Mouse (Mus musculus) lung, postnatal 0 days (tissue): ENCODE measurements around the gene Atp6v0a1. TPM values are rescaled to one million over a fixed set of nuclear protein-coding genes. Genes with fewer than 3 reads are reported as not detected.

ENCODE experiments used
- ATAC-seq: fragments of 200-750 bp; cut with Nextera tagmentation; 2 replicates; pipeline ENCODE4 v1.8.0; 2017; ENCODE audit warnings: moderate library complexity
- DNase-seq: peaks from one replicate; pipeline ENCODE4 v3.0.0-alpha.2; 2016; ENCODE audit warnings: low spot score
- H3K27ac ChIP-seq: fragments of 300-500 bp; sonication (generic); 2 replicates; pipeline ENCODE4 v1.5.1; 2014; ENCODE audit warnings: antibody characterized with exemption, mild to moderate bottlenecking, low read length, mixed read lengths
- H3K27me3 ChIP-seq: fragments of 300-500 bp; sonication (generic); replicated peaks from 2 replicates; pipeline ENCODE4 v1.6.1; 2014; ENCODE audit warnings: low read length, mixed read lengths; ENCODE audit not compliant: insufficient read depth
- H3K36me3 ChIP-seq: fragments of 300-500 bp; sonication (generic); 2 replicates; pipeline ENCODE4 v1.6.1; 2014; ENCODE audit warnings: low read length, mixed read lengths; ENCODE audit not compliant: insufficient read depth
- H3K4me1 ChIP-seq: fragments of 300-500 bp; sonication (generic); 2 replicates; pipeline ENCODE4 v1.6.1; 2014; ENCODE audit warnings: antibody characterized with exemption, low read depth, low read length, mixed read lengths; ENCODE audit not compliant: insufficient read depth
- H3K4me2 ChIP-seq: fragments of 300-500 bp; sonication (generic); replicated peaks from 2 replicates; pipeline ENCODE4 v1.6.1; 2014; ENCODE audit warnings: low read depth, mild to moderate bottlenecking, low read length, moderate library complexity, mixed read lengths
- H3K4me3 ChIP-seq: fragments of 300-500 bp; sonication (generic); 2 replicates; pipeline ENCODE4 v1.5.1; 2014; ENCODE audit warnings: low read depth, low read length
- H3K9ac ChIP-seq: fragments of 300-500 bp; sonication (generic); replicated peaks from 2 replicates; pipeline ENCODE4 v1.6.1; 2014; ENCODE audit warnings: low read depth, mild to moderate bottlenecking
- H3K9me3 ChIP-seq: fragments of 300-500 bp; sonication (generic); 2 replicates; pipeline ENCODE4 v1.6.1; 2016; ENCODE audit warnings: low read length, mixed read lengths
- CTCF ChIP-seq: IDR thresholded peaks from 2 replicates; pipeline ENCODE4 v1.5.1; 2016; ENCODE audit warnings: antibody characterized with exemption, mild to moderate bottlenecking
- EP300 ChIP-seq: IDR thresholded peaks from 2 replicates; pipeline ENCODE4 v1.6.1; 2016; ENCODE audit warnings: antibody characterized with exemption, mild to moderate bottlenecking, control low read depth
- WGBS: fragments of 180-500 bp; shearing (Covaris S2); extraction: QIAGEN DNeasy Blood & Tissue Kit; methylation state at CpG from one replicate; pipeline ENCODE4 v1.1.7; 2014; 5-methylcytosine and 5-hydroxymethylcytosine counted together
- polyA plus RNA-seq: library from polyadenylated mRNA; unstranded; fragments of >200 nt; fragmentation: Nextera tagmentation; extraction: Ambion mirVana; gene quantifications from 2 replicates; pipeline ENCODE4 v1.2.1, GENCODE M21; 2015

Atp6v0a1 gene
- polyA plus RNA-seq, 1 experiment from 2014 or later: 51.3 TPM

DNA sequence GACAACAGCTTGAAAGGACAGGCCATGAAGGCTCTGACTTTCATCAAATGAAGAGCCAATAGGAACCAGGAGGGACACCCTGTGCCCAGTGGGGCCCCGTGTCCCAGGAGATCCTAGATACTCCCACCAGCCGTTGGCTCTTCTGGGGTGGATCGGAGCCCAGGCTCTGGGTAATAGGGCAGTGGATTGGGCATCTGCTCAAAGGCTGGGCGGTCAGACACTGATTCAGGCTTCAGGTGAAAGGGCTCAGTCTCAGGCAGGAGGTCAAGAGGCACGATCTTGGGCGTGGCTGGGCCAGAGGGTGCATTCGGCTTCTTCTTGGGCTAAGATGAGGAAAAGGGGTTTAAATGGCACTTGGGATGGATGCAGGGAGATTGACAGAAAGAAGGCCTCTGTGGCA lies 45.1 kb upstream of the Atp6v0a1 start:
- H3K27me3 ChIP-seq: no peaks in the 10 kb centered on the region
- H3K27ac ChIP-seq: peak overlapping the region; percentile 90
- DNase-seq (no peak), ATAC-seq (no peak)
- H3K9me3 ChIP-seq: no peaks in the 10 kb centered on the region
- no peak overlapping the region for H3K4me3 ChIP-seq
- no peaks in the 10 kb centered on the region for H3K36me3 ChIP-seq
- WGBS: 66% methylated on average over 7 of the region's 7 CpGs
- H3K4me2 ChIP-seq: peak overlapping the region; percentile 80
- TF ChIP-seq CTCF: no peak
- TF ChIP-seq EP300: no peak
- H3K9ac ChIP-seq: no peak overlapping the region
- peaks cover 46% of the 10 kb centered on the region for H3K4me1 ChIP-seq

DNA sequence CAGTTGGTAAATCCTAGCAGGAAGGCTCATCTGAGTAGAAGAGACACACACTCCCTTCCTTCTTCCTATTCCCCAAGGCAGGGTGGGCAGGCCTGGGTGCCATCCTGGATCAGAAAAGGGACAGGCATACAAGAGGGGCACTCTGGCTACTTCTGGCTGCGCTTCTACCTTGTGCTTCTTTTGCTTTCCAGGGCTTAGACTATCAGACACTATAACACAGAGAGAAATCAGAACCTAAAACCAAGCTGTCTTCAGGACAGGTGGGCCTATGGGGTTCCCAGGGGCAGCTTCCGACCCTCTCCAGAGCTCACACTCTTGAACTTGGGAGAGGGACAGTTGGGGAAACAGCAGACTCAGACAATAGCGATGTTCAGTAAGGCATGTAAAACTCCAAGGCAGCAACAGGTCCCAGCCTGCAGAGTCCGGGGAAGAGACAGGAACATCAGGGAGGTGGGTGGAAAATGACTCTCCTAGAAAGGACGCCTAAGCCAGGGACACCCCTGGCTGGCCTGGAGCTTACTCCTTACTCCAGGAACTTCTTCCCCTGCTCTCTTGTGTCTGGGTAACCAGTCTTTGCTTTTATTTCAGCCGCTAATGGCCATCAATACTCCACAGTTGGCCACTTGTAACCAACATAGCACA lies 44.2 kb upstream of the Atp6v0a1 start:
- H3K27me3 ChIP-seq: no peaks in the 10 kb centered on the region
- H3K9me3 ChIP-seq: no peaks in the 10 kb centered on the region
- TF ChIP-seq CTCF (no peak), EP300 (no peak)
- H3K4me1 ChIP-seq: peaks cover 42% of the 10 kb centered on the region
- ATAC-seq: no peak
- H3K36me3 ChIP-seq: no peaks in the 10 kb centered on the region
- peak overlapping the region; percentile 90 for H3K27ac ChIP-seq
- H3K4me2 ChIP-seq: peak overlapping the region; percentile 80
- WGBS: 78% methylated on average over 6 of the region's 6 CpGs
- H3K4me3 ChIP-seq: 0 out of 2 replicates have a peak overlapping the region, but pooled peaks have one; percentile 2
- DNase-seq: no peak
- peak overlapping the region; percentile 4; the same call in 1 of the 2 replicates for H3K9ac ChIP-seq

DNA sequence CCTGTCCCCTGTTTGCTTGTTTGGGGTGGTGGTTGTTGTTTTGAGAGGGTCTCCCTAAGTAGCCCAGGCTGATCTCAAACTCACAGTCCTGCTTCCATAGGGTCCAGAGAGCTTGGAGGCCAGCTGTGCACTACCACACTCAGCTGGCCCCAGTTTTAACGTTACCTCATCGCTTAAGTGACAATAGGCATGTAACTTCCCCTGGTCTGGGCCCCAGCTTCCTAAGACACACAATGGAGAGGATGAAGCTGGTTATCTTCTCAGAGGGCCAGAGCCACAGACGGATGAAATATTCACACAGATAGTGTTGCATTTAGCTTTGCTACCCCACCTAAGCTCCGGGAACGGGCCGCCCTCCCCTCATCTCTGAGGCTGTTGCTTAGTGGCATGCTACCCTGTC lies 43.5 kb upstream of the Atp6v0a1 start:
- H3K9me3 ChIP-seq: no peaks in the 10 kb centered on the region
- peak overlapping the region; percentile 88; the same call in 1 of the 2 replicates for H3K4me3 ChIP-seq
- H3K27ac ChIP-seq: peak overlapping the region; percentile 90
- peaks cover 42% of the 10 kb centered on the region for H3K4me1 ChIP-seq
- DNase-seq (peak; percentile 66), ATAC-seq (no peak)
- peak overlapping the region; percentile 80 for H3K4me2 ChIP-seq
- no peaks in the 10 kb centered on the region for H3K36me3 ChIP-seq
- 47% methylated on average over 6 of the region's 6 CpGs for WGBS
- no peaks in the 10 kb centered on the region for H3K27me3 ChIP-seq
- TF ChIP-seq EP300 (peak; percentile 53; the same call in 1 of the 2 replicates), CTCF (no peak)
- H3K9ac ChIP-seq: 0 out of 2 replicates have a peak overlapping the region, but pooled peaks have one; percentile 4

DNA sequence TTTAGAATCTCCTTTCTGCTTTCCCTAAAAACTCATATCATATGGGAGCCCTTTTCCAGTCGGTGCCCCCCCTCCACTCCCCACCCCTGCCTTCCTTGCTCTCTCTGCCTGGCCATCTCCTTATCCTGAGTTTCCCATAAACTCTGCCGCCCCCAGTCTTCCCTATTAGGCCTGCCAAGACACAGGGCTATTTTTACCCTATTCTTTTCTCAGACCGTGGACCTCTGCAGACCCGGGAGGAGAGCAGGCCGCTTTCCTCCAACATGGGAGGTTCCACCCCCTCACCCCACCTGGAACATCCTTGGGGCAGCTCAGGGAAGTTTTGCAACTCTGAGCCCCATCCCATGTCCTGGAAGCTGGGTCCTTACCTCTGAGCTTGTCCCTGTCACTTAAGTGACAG lies 41.9 kb upstream of the Atp6v0a1 start:
- no peaks in the 10 kb centered on the region for H3K27me3 ChIP-seq
- peak overlapping the region; percentile 80 for H3K4me2 ChIP-seq
- no peak for TF ChIP-seq EP300
- no peak for TF ChIP-seq CTCF
- H3K27ac ChIP-seq: peak overlapping the region; percentile 99; the same call in 1 of the 2 replicates
- ATAC-seq (no peak), DNase-seq (no peak)
- WGBS: 39% methylated on average over 5 of the region's 5 CpGs
- H3K9me3 ChIP-seq: no peaks in the 10 kb centered on the region
- peak overlapping the region; percentile 88 for H3K4me3 ChIP-seq
- H3K36me3 ChIP-seq: no peaks in the 10 kb centered on the region
- peak overlapping the region; percentile 97; the same call in 1 of the 2 replicates for H3K9ac ChIP-seq
- peaks cover 40% of the 10 kb centered on the region for H3K4me1 ChIP-seq

DNA sequence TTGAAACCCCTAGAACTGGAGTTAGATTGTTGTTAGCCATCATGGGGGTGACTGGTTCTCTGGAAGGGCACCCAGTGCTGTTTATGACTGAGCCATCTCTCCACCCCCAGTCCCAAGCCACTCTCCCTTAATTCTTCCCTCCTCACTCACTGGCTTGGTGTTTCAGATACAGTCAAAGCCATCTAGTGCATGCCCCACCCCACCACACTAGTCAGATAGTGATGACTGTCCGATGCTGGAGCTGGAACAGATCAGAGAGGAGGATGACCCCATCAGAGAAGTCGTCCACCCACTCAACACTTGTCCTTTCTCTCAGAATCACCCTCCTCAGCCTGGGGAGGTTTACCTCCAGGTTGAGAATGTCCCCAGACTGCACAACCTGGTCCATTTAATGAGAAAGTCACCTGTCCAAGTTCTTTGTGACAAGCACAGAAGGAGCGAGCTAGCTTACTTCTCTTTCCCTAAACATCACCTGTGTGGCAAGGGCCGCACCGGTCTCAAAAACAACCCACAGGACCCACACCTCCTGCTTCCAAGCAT lies 41.3 kb upstream of the Atp6v0a1 start:
- H3K9ac ChIP-seq: peak overlapping the region; percentile 97
- H3K9me3 ChIP-seq: no peaks in the 10 kb centered on the region
- H3K4me1 ChIP-seq: peaks cover 35% of the 10 kb centered on the region
- no peak for ATAC-seq
- TF ChIP-seq CTCF (no peak), EP300 (no peak)
- H3K27ac ChIP-seq: peak overlapping the region; percentile 99
- peak overlapping the region; percentile 80 for H3K4me2 ChIP-seq
- WGBS: 40% methylated on average over 5 of the region's 5 CpGs
- H3K36me3 ChIP-seq: no peaks in the 10 kb centered on the region
- peak overlapping the region; percentile 88 for H3K4me3 ChIP-seq
- H3K27me3 ChIP-seq: no peaks in the 10 kb centered on the region
- no peak for DNase-seq

DNA sequence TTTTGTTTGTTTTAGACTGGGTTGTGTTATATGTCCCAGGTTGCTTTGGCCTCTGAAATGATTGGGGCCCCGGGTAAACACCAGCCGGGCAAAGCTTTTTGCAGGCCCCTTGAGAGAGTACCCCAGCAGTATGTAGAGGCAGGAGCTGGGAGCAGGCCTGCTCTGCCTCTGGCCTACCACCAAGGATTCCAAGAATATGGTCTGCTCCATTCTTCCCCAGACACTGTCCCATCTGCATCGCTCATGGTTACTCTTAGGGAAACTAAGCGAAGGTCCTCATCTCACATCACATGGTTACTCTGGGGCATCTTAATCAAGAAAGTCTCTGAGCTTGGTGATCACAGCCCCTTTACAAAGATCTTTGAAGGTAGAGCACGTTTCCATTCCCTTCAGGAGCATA lies 40.8 kb upstream of the Atp6v0a1 start:
- Histone ChIP-seq H3K4me2 (peak overlapping the region; percentile 80), H3K27ac (peak overlapping the region; percentile 99), H3K9ac (peak overlapping the region; percentile 97), H3K36me3 (no peaks in the 10 kb centered on the region), H3K27me3 (no peaks in the 10 kb centered on the region), H3K4me1 (peaks cover 29% of the 10 kb centered on the region), H3K9me3 (no peaks in the 10 kb centered on the region), H3K4me3 (peak overlapping the region; percentile 88)
- no peak for ATAC-seq
- DNase-seq: no peak
- TF ChIP-seq EP300 (no peak), CTCF (no peak)
- WGBS: 35% methylated on average over 5 of the region's 5 CpGs
